Mouse (Mus musculus): ENCODE measurements at regions not wholly inside any gene's neighbourhood (a gene's known extent, or its start where the extent isn't known, plus 50 kb on each side); places are given as distances from the start of the nearest gene placed in this dataset.

DNA sequence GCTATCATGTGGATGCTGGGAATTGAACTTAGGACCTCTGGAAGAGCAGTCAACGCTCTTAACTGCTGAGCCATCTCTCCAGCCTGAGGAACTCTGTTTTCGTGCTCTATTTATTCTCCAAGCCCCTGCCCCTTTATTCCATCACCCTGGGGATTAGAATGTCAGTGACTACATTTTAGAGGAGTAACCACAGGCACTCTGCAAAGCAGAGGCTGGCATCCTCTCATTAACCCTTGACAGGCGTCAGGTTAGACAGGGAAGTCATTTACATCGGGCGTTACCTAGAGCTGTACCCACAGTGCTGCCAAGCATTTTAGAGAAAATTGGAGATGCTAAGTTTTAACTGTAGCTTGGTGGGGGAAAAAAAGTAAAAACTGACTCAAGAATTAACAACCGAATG lies 105.4 kb upstream of the Krr1 start:
- Histone ChIP-seq H3K4me2 (peak overlapping the region; percentile 17; the same call in 1 of the 2 replicates), H3K9me3 (no peaks in the 10 kb centered on the region; the same call in 1 of the 2 replicates), H3K27ac (peak overlapping the region; percentile 35), H3K36me3 (no peaks in the 10 kb centered on the region), H3K9ac (no peak overlapping the region), H3K4me1 (replicated peaks) (peaks cover 5% of the 10 kb centered on the region), H3K4me3 (no peak overlapping the region), H3K27me3 (no peaks in the 10 kb centered on the region)
- WGBS, result 10% methylated on average over 6 of the region's 6 CpGs
- peak; percentile 49; the same call in 1 of the 2 replicates for ATAC-seq (ENCODE audit: low FRiP score)

DNA sequence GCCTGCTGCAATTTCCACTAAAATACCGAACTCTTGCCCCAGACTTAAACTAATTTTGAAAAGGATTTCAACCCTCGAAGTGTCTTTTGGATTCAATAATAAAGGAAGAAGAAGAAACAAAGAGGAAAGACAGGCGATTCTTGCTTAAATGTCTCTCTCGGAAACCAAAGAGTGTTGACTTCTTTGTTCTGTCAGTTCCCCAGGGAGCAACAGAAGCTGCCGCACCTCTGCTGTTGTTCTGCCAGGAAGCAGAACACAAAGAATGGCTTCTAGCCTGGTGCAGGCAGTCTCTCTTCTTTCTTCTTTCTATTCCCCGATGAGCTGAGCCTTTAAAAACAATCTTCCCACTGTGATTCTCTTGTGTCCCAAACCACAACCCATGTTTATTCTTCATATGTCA lies 104.9 kb upstream of the Krr1 start:
- no peak overlapping the region for H3K4me3 ChIP-seq
- peak overlapping the region; percentile 35; the same call in 1 of the 2 replicates for H3K27ac ChIP-seq
- peaks cover 5% of the 10 kb centered on the region for H3K4me1 ChIP-seq (replicated peaks)
- under 1% methylated on average over 6 of the region's 6 CpGs for WGBS
- no peak overlapping the region for H3K9ac ChIP-seq
- H3K9me3 ChIP-seq, result no peaks in the 10 kb centered on the region; the same call in 1 of the 2 replicates
- no peaks in the 10 kb centered on the region for H3K36me3 ChIP-seq
- H3K27me3 ChIP-seq, result no peaks in the 10 kb centered on the region
- ATAC-seq (ENCODE audit: low FRiP score), result no peak
- H3K4me2 ChIP-seq, result peak overlapping the region; percentile 17; the same call in 1 of the 2 replicates

GRCm38 (mm10) chr10:111880354-111880753 lies 92.1 kb upstream of the Krr1 start:
- H3K27ac ChIP-seq, result no peak overlapping the region
- WGBS, result 66% methylated on average over 3 of the region's 3 CpGs
- no peak for ATAC-seq (ENCODE audit: low FRiP score)
- H3K9ac ChIP-seq, result no peak overlapping the region
- H3K9me3 ChIP-seq, result no peaks in the 10 kb centered on the region
- no peak overlapping the region for H3K4me3 ChIP-seq
- peaks cover 16% of the 10 kb centered on the region for H3K4me1 ChIP-seq (replicated peaks)
- 0 out of 2 replicates have a peak, but pooled peaks cover 5% of the 10 kb centered on the region for H3K27me3 ChIP-seq
- no peak overlapping the region for H3K4me2 ChIP-seq
- H3K36me3 ChIP-seq, result no peaks in the 10 kb centered on the region

DNA sequence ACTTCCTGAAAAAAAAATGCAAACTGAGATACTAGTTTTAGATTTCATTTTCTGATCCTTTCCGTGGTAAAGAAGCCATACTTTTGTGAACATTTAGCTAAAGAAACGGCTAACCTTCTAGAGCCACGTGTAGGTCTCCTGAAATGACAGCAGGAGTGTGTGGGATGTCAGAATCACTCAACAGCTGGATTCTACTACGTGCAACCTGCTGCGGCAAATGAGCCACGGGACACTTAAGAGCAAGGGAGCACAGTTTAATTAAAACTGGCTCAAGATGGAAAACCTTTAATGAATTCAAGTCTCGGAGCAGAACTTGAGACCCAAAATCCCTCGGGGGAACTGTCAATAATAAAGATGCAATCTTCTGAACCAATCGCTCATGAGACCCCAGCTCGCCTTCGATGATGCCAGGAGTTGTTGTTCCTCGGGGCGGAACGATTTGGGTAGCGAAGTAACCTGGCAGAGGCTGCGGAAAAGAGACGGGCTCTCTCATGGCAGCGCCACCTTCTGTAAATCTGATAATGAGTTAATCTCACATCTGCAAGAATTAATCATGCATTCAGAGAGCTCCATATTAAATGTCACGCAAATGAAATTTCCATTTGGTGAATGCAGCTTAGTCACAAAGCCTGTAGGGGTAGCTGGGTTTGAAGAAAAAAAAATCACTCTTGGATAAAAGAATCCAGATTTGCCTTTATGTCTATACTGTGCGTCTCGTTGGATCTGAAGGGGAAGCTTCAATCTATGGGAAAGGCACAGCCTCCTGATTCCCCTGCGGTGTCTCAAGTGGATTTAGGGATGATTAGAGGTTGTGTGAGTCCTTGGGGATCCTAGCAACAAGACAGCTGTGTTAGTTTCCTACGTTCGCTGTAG lies 90.9 kb upstream of the Krr1 start:
- no peak overlapping the region for H3K9ac ChIP-seq
- peak overlapping the region; percentile 36 for H3K4me2 ChIP-seq
- no peaks in the 10 kb centered on the region for H3K36me3 ChIP-seq
- peaks cover 16% of the 10 kb centered on the region for H3K4me1 ChIP-seq (replicated peaks)
- peak; percentile 67 for ATAC-seq (ENCODE audit: low FRiP score)
- no peak overlapping the region for H3K4me3 ChIP-seq
- H3K27ac ChIP-seq, result peak overlapping the region; percentile 73
- no peaks in the 10 kb centered on the region for H3K9me3 ChIP-seq
- WGBS, result 38% methylated on average over 24 of the region's 24 CpGs
- H3K27me3 ChIP-seq, result 0 out of 2 replicates have a peak, but pooled peaks cover 5% of the 10 kb centered on the region

DNA sequence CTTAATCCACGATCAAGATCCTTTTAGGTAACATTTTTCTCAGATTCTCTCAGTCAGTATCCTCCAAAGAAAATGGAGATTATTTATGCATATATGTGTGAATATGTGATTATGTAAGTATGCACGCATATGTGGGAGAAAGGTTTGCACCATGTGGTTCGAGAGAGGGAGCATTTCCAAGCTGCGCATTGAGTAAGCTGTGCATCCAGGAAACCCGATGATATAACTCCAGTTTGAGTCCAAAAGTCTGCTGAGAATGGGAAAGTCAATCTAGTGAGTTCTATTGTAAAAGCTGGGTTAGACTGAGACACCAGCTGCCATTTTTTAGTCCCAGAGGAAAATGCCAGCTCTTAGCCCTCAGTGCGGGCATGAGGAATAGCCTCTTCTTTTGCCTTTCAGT lies 89.9 kb upstream of the Krr1 start:
- whole genome bisulfite sequencing, result 89% methylated on average over 6 of the region's 6 CpGs
- no peak overlapping the region for H3K9ac ChIP-seq
- ATAC-seq (ENCODE audit: low FRiP score), result no peak
- no peak overlapping the region for H3K4me3 ChIP-seq
- no peaks in the 10 kb centered on the region for H3K27me3 ChIP-seq
- no peak overlapping the region for H3K4me2 ChIP-seq
- no peaks in the 10 kb centered on the region for H3K36me3 ChIP-seq
- no peaks in the 10 kb centered on the region for H3K9me3 ChIP-seq
- no peak overlapping the region for H3K27ac ChIP-seq
- peaks cover 17% of the 10 kb centered on the region for H3K4me1 ChIP-seq (replicated peaks)

DNA sequence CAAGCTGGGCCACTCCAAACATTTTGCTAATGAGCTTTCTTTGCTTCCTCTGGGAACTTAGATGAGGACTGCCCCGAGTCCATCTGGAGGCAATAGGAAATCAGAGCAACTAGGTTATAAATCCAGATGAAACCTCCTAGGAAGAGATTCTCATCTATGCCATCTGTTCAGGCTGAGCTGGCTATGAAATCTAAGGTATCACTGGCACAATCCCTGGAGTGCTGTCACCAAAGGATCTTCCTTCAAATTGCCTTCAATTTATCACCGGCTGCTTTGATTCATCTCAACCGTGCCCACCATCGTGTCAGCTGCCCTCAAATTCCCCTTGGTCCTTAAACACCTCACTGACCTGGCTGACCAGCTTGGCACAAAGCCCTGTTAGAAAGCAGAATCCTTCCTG lies 87.8 kb upstream of the Krr1 start:
- H3K36me3 ChIP-seq, result no peaks in the 10 kb centered on the region
- H3K9me3 ChIP-seq, result no peaks in the 10 kb centered on the region
- no peak overlapping the region for H3K9ac ChIP-seq
- peak; percentile 23; the same call in 1 of the 2 replicates for ATAC-seq (ENCODE audit: low FRiP score)
- H3K27ac ChIP-seq, result peak overlapping the region; percentile 24; the same call in 1 of the 2 replicates
- peaks cover 18% of the 10 kb centered on the region for H3K4me1 ChIP-seq (replicated peaks)
- no peak overlapping the region for H3K4me3 ChIP-seq
- H3K4me2 ChIP-seq, result no peak overlapping the region
- no peaks in the 10 kb centered on the region for H3K27me3 ChIP-seq
- WGBS, result 54% methylated on average over 4 of the region's 4 CpGs

DNA sequence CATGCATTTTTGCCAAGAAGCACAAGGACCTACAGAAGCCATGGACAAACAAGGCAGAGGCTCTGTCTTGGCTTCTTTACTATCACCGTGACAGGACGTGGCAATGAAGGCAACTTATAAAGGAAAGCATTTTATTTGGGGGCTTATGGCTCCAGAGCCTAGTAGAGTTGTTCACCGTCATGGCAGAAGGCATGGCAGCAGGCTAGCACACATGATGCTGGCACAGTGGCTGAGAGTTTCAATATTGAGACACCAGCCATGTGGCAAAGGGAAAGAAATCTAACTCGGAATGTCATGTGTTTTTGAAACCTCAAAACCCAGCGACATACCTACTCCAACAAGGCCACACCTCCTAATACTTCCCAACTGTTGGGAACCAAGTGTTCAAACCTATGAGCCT lies 83.4 kb upstream of the Krr1 start:
- Histone ChIP-seq H3K4me2 (no peak overlapping the region), H3K4me1 (replicated peaks) (peaks cover 6% of the 10 kb centered on the region; the same call in 1 of the 2 replicates), H3K36me3 (no peaks in the 10 kb centered on the region), H3K9me3 (no peaks in the 10 kb centered on the region), H3K27me3 (no peaks in the 10 kb centered on the region), H3K4me3 (no peak overlapping the region), H3K9ac (no peak overlapping the region), H3K27ac (no peak overlapping the region)
- 97% methylated on average over 5 of the region's 5 CpGs for WGBS
- no peak for ATAC-seq (ENCODE audit: low FRiP score)

GRCm38 (mm10) chr10:111893489-111893888 lies 79.0 kb upstream of the Krr1 start:
- Histone ChIP-seq H3K27ac (no peak overlapping the region), H3K9ac (no peak overlapping the region), H3K4me2 (no peak overlapping the region), H3K27me3 (no peaks in the 10 kb centered on the region), H3K9me3 (no peaks in the 10 kb centered on the region), H3K4me3 (no peak overlapping the region), H3K4me1 (replicated peaks) (no peaks in the 10 kb centered on the region), H3K36me3 (no peaks in the 10 kb centered on the region)
- ATAC-seq (ENCODE audit: low FRiP score), result no peak
- WGBS, result 90% methylated on average over 5 of the region's 5 CpGs

- Histone ChIP-seq H3K4me2 (no peak overlapping the region), H3K9me3 (no peaks in the 10 kb centered on the region), H3K9ac (no peak overlapping the region), H3K27me3 (no peaks in the 10 kb centered on the region), H3K4me1 (replicated peaks) (no peaks in the 10 kb centered on the region), H3K4me3 (no peak overlapping the region), H3K27ac (no peak overlapping the region), H3K36me3 (no peaks in the 10 kb centered on the region)
- 90% methylated on average over 8 of the region's 8 CpGs for WGBS
- no peak for ATAC-seq (ENCODE audit: low FRiP score)
These were observed 78.5 kb upstream of the Krr1 start for GRCm38 (mm10) chr10:111893941-111894340.

GRCm38 (mm10) chr10:111897361-111897760 lies 75.1 kb upstream of the Krr1 start:
- Histone ChIP-seq H3K9me3 (no peaks in the 10 kb centered on the region), H3K27ac (no peak overlapping the region), H3K27me3 (no peaks in the 10 kb centered on the region), H3K4me3 (no peak overlapping the region), H3K4me1 (replicated peaks) (peaks cover 15% of the 10 kb centered on the region), H3K9ac (no peak overlapping the region), H3K4me2 (no peak overlapping the region), H3K36me3 (no peaks in the 10 kb centered on the region)
- WGBS, result 68% methylated on average over 3 of the region's 3 CpGs
- no peak for ATAC-seq (ENCODE audit: low FRiP score)

- H3K4me2 ChIP-seq, result 0 out of 2 replicates have a peak overlapping the region, but pooled peaks have one; percentile 15
- peaks cover 15% of the 10 kb centered on the region for H3K4me1 ChIP-seq (replicated peaks)
- H3K9ac ChIP-seq, result no peak overlapping the region; the same call in 1 of the 2 replicates
- H3K27me3 ChIP-seq, result no peaks in the 10 kb centered on the region
- 55% methylated on average over 17 of the region's 17 CpGs for WGBS
- H3K36me3 ChIP-seq, result no peaks in the 10 kb centered on the region
- H3K4me3 ChIP-seq, result no peak overlapping the region
- H3K9me3 ChIP-seq, result no peaks in the 10 kb centered on the region
- H3K27ac ChIP-seq, result peak overlapping the region; percentile 76
- 0 out of 2 replicates have a peak, but pooled peaks have one; percentile 28 for ATAC-seq (ENCODE audit: low FRiP score)
These were observed 71.4 kb upstream of the Krr1 start for GRCm38 (mm10) chr10:111900723-111901716.

DNA sequence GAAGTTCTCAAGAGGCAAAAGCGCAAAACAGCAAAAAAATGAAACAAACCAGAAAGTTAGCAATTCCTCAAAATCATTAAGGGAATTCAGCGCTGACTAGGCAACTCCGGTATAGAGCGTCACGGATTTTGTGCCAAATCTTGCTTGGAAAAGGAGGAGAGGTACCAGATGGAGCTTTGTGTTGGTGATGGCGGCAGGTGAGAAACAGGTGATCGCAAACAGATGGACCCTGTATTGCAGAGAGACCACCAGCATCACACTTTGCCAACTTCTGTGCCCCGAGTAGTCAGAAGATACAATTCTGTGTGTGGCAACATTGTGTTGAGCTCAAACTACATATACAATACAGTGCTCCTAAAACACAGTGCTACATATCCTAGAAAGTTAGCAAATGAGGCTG lies 68.5 kb upstream of the Krr1 start:
- Histone ChIP-seq H3K4me2 (no peak overlapping the region), H3K9me3 (no peaks in the 10 kb centered on the region), H3K36me3 (no peaks in the 10 kb centered on the region), H3K27ac (no peak overlapping the region), H3K4me1 (replicated peaks) (peaks cover 15% of the 10 kb centered on the region), H3K9ac (no peak overlapping the region), H3K27me3 (no peaks in the 10 kb centered on the region), H3K4me3 (no peak overlapping the region)
- no peak for ATAC-seq (ENCODE audit: low FRiP score)
- WGBS, result 93% methylated on average over 8 of the region's 8 CpGs

Data from hindbrain, embryonic 13.5 days (tissue).